Mouse (Mus musculus): ENCODE data around the gene Sppl2b. TPM values are rescaled to one million over a fixed set of nuclear protein-coding genes. Genes with fewer than 3 reads are reported as not detected.

Gene Sppl2b
- polyA plus RNA-seq, 1 experiment from 2014 or later = 34.3 TPM

GRCm38 (mm10) chr10:80823316-80823715, 31.8 kb upstream of the Sppl2b start:
- no peak for ATAC-seq (replicated peaks; ENCODE audit: low FRiP score, low read depth)
- Histone ChIP-seq H3K9me3 (replicated peaks; ENCODE audit: low read length) (no peaks in the 10 kb centered on the region), H3K4me2 (ENCODE audit: low read length) (no peak overlapping the region), H3K9ac (ENCODE audit: low read depth, low read length) (no peak overlapping the region), H3K36me3 (ENCODE audit: insufficient read depth, low read length) (no peaks in the 10 kb centered on the region), H3K27me3 (ENCODE audit: insufficient read depth, low read length) (no peaks in the 10 kb centered on the region), H3K27ac (no peak overlapping the region), H3K4me1 (replicated peaks; ENCODE audit: insufficient read depth, low read length) (0 out of 2 replicates have a peak, but pooled peaks cover 7% of the 10 kb centered on the region), H3K4me3 (replicated peaks; ENCODE audit: low read depth, low read length) (no peak overlapping the region)
- 97% methylated on average over 1 of the region's 1 CpGs for WGBS
- no peak for DNase-seq (ENCODE audit: low spot score)
- peak; percentile 48 for TF ChIP-seq CTCF (IDR thresholded peaks at IDR 0.05; ENCODE audit: low read depth)

- H3K27ac ChIP-seq = peak overlapping the region; percentile 67
- no peak overlapping the region for H3K4me2 ChIP-seq (ENCODE audit: low read length)
- 0 out of 2 replicates have a peak, but pooled peaks cover under 1% of the 10 kb centered on the region for H3K36me3 ChIP-seq (ENCODE audit: insufficient read depth, low read length)
- DNase-seq (ENCODE audit: low spot score) (peak; percentile 22), ATAC-seq (replicated peaks; ENCODE audit: low FRiP score, low read depth) (no peak)
- 0 out of 2 replicates have a peak, but pooled peaks cover 7% of the 10 kb centered on the region for H3K4me1 ChIP-seq (replicated peaks; ENCODE audit: insufficient read depth, low read length)
- no peak overlapping the region for H3K9ac ChIP-seq (ENCODE audit: low read depth, low read length)
- H3K4me3 ChIP-seq (replicated peaks; ENCODE audit: low read depth, low read length) = no peak overlapping the region
- 29% methylated on average over 8 of the region's 8 CpGs for WGBS
- no peaks in the 10 kb centered on the region for H3K27me3 ChIP-seq (ENCODE audit: insufficient read depth, low read length)
- no peak for TF ChIP-seq CTCF (IDR thresholded peaks at IDR 0.05; ENCODE audit: low read depth)
- H3K9me3 ChIP-seq (replicated peaks; ENCODE audit: low read length) = no peaks in the 10 kb centered on the region
These were observed 31.0 kb upstream of the Sppl2b start for GRCm38 (mm10) chr10:80823847-80824643.

GRCm38 (mm10) chr10:80824827-80825226, 30.2 kb upstream of the Sppl2b start:
- no peak overlapping the region for H3K4me2 ChIP-seq (ENCODE audit: low read length)
- peaks cover 9% of the 10 kb centered on the region; the same call in 1 of the 2 replicates for H3K36me3 ChIP-seq (ENCODE audit: insufficient read depth, low read length)
- no peaks in the 10 kb centered on the region for H3K27me3 ChIP-seq (ENCODE audit: insufficient read depth, low read length)
- no peak overlapping the region for H3K27ac ChIP-seq
- H3K4me1 ChIP-seq (replicated peaks; ENCODE audit: insufficient read depth, low read length) = 0 out of 2 replicates have a peak, but pooled peaks cover 7% of the 10 kb centered on the region
- DNase-seq (ENCODE audit: low spot score) (no peak), ATAC-seq (replicated peaks; ENCODE audit: low FRiP score, low read depth) (no peak)
- H3K9me3 ChIP-seq (replicated peaks; ENCODE audit: low read length) = no peaks in the 10 kb centered on the region
- TF ChIP-seq CTCF (IDR thresholded peaks at IDR 0.05; ENCODE audit: low read depth) = no peak
- no peak overlapping the region for H3K4me3 ChIP-seq (replicated peaks; ENCODE audit: low read depth, low read length)
- H3K9ac ChIP-seq (ENCODE audit: low read depth, low read length) = no peak overlapping the region
- WGBS = 61% methylated on average over 2 of the region's 2 CpGs

- H3K27me3 ChIP-seq (ENCODE audit: insufficient read depth, low read length) = no peaks in the 10 kb centered on the region
- H3K27ac ChIP-seq = peak within 1 kb of the TSS; percentile 93
- H3K9ac ChIP-seq (ENCODE audit: low read depth, low read length) = peak within 1 kb of the TSS; percentile 95
- 0 out of 2 replicates have a peak, but pooled peaks cover 12% of the 10 kb centered on the region for H3K4me1 ChIP-seq (replicated peaks; ENCODE audit: insufficient read depth, low read length)
- H3K9me3 ChIP-seq (replicated peaks; ENCODE audit: low read length) = no peaks in the 10 kb centered on the region
- ATAC-seq (replicated peaks; ENCODE audit: low FRiP score, low read depth) = peak; percentile 96
- WGBS = under 1% methylated on average over 74 of the region's 82 CpGs
- H3K36me3 ChIP-seq (ENCODE audit: insufficient read depth, low read length) = peaks cover 15% of the 10 kb centered on the region; the same call in 1 of the 2 replicates
- peak within 1 kb of the TSS; percentile 64 for H3K4me2 ChIP-seq (ENCODE audit: low read length)
- no peak for TF ChIP-seq CTCF (IDR thresholded peaks at IDR 0.05; ENCODE audit: low read depth)
- peak within 1 kb of the TSS; percentile 78 for H3K4me3 ChIP-seq (replicated peaks; ENCODE audit: low read depth, low read length)
- peak; percentile 100 for DNase-seq (ENCODE audit: low spot score)
These were observed 28.7 kb upstream of the Sppl2b start, which contains the start of gene Oaz1 for GRCm38 (mm10) chr10:80826151-80827062. Gene Oaz1 (plus strand): TSS chr10:80826656.

GRCm38 (mm10) chr10:80827063-80827869, 27.8 kb upstream of the Sppl2b start:
- peak overlapping the region; percentile 93 for H3K27ac ChIP-seq
- no peak for TF ChIP-seq CTCF (IDR thresholded peaks at IDR 0.05; ENCODE audit: low read depth)
- WGBS = 5% methylated on average over 29 of the region's 29 CpGs
- H3K4me2 ChIP-seq (ENCODE audit: low read length) = peak overlapping the region; percentile 64
- 0 out of 2 replicates have a peak, but pooled peaks cover 12% of the 10 kb centered on the region for H3K4me1 ChIP-seq (replicated peaks; ENCODE audit: insufficient read depth, low read length)
- ATAC-seq (replicated peaks; ENCODE audit: low FRiP score, low read depth) (no peak), DNase-seq (ENCODE audit: low spot score) (no peak)
- peak overlapping the region; percentile 78 for H3K4me3 ChIP-seq (replicated peaks; ENCODE audit: low read depth, low read length)
- peak overlapping the region; percentile 95 for H3K9ac ChIP-seq (ENCODE audit: low read depth, low read length)
- no peaks in the 10 kb centered on the region for H3K9me3 ChIP-seq (replicated peaks; ENCODE audit: low read length)
- H3K27me3 ChIP-seq (ENCODE audit: insufficient read depth, low read length) = no peaks in the 10 kb centered on the region
- H3K36me3 ChIP-seq (ENCODE audit: insufficient read depth, low read length) = peaks cover 15% of the 10 kb centered on the region; the same call in 1 of the 2 replicates
